Mouse (Mus musculus): ENCODE results near the gene Tbc1d32. TPM values are rescaled to one million over a fixed set of nuclear protein-coding genes. Genes with fewer than 3 reads are reported as not detected.

Tbc1d32 gene
- polyA plus RNA-seq, 1 experiment from 2014 or later = 3.0 TPM

DNA sequence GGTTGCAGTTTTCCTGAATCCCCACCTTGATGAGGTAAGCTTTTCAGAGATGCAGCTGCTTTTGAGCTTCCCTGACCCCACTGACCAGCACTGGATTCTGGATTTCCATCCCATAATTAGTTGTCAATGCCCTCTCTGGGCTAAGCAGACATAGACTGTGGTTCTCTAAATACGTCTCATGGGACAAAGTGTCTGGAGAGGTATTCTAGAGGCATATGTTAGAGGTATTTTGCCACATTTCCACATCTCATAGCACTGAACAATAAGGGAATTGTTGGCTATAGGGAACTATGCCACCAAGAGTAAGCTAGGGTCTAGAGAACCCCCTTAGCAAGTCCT lies 121.5 kb downstream of the Tbc1d32 start:
- 39% methylated on average over 1 of the region's 1 CpGs for WGBS
- no peak overlapping the region; the same call in 1 of the 2 replicates for H3K27ac ChIP-seq (replicated peaks)
- no peaks in the 10 kb centered on the region for H3K27me3 ChIP-seq
- H3K36me3 ChIP-seq = no peaks in the 10 kb centered on the region
- peak overlapping the region; percentile 40 for H3K4me3 ChIP-seq (replicated peaks)
- H3K4me1 ChIP-seq = no peaks in the 10 kb centered on the region
- 0 out of 2 replicates have a peak, but pooled peaks have one; percentile 19 for ATAC-seq (ENCODE audit: insufficient number of reproducible peaks, low FRiP score, low TSS enrichment, low read depth)
- peak overlapping the region; percentile 44 for H3K4me2 ChIP-seq (replicated peaks)
- no peaks in the 10 kb centered on the region for H3K9me3 ChIP-seq (replicated peaks)
- no peak overlapping the region for H3K9ac ChIP-seq

DNA sequence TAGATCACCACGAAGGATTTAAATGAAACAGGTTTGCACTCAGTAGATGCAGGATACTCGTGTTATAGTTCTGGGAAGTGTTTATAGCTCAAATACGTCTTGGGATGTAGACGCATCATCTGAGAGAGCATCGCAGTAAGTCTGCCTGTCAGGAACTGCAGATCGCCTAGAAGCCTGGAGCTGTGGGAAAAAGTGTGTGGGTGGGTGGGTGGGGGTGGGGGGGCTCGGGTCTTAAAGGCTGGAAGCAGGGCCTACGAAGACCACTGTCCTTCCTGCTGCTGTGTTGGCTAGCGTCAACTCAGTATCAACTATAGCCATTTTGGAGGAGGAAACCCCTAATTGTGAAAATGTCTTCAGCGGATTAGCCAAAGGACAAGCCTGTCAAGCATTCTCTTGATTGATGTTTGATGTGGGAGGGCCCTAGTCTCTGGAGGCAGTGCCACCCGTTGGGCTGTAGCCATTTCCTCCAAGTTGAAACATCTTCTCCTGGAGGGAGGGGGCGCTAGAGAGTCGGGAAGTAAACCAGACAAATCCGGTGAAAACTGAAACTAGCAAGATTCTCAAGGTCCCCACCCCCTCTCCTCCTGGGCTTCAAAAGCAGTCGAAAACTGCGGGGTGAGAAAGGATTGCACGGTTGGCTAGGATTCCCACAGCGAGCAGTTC lies 122.0 kb downstream of the Tbc1d32 start, which contains the start of gene Msl3l2:
Gene Msl3l2, plus strand, starts transcription at position 585 of the 663 bp plus-strand sequence.
- Histone ChIP-seq H3K4me2 (replicated peaks) (peak within 1 kb of the TSS; percentile 44), H3K9me3 (replicated peaks) (no peaks in the 10 kb centered on the region), H3K4me3 (replicated peaks) (peak within 1 kb of the TSS; percentile 40), H3K27me3 (no peaks in the 10 kb centered on the region), H3K9ac (no peak within 1 kb of the TSS), H3K4me1 (no peaks in the 10 kb centered on the region), H3K36me3 (no peaks in the 10 kb centered on the region), H3K27ac (replicated peaks) (no peak within 1 kb of the TSS; the same call in 1 of the 2 replicates)
- WGBS = 30% methylated on average over 18 of the region's 18 CpGs
- peak; percentile 72 for ATAC-seq (ENCODE audit: insufficient number of reproducible peaks, low FRiP score, low TSS enrichment, low read depth)

DNA sequence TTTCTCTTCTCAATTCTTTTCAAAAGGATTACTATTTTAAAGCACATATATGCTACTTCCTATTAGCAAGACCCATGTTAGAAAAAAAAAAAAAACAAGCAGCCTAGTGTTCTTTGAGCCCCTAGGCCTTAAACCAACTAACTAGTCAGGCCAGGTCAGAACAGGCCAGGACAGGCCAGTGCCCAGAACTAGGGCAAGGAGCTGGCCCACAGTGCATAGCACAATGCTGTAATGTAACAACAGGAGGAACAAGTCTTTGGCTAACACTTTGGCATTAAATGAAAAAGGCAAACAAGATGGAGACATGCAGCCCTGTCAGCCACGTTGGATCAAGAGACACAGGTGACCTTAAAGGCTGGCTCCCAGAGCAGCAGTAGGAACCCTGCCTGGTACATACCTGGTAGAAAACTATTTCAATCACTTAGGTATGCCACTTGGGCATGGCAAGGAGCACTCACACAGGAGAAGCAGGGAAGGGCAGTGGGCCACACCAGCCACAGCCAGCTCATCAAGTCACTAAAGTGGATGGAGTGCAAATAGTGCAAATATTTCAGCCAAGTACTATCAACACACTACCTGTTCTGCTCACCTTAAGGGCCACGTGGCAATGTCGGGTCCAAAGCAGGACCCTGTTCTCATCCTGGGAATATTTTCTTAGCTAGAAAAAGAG lies 128.7 kb downstream of the Tbc1d32 start:
- no peak overlapping the region for H3K27ac ChIP-seq (replicated peaks)

DNA sequence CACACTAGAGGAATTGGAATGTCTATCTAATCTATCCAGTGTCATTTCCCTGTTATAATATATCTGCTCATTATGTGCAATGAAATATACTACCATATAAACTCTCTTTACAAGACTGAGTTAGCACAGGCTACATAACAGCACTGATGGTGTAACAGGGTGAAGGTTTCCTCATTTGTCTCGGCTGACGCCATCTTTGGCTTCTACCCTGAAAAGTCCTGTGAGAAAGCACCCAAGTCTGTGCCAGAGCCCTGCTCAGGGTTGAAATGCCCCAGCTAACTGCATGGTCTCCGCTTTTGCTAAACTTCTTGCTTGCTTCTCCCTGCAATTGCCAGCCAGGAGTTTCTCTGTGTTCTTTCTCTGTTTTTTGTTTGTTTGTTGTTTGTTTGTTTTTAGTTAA lies 129.4 kb downstream of the Tbc1d32 start:
- Histone ChIP-seq H3K27ac (replicated peaks) (no peak overlapping the region), H3K36me3 (no peaks in the 10 kb centered on the region), H3K27me3 (no peaks in the 10 kb centered on the region), H3K9ac (no peak overlapping the region), H3K4me3 (replicated peaks) (no peak overlapping the region), H3K4me2 (replicated peaks) (no peak overlapping the region), H3K4me1 (no peaks in the 10 kb centered on the region), H3K9me3 (replicated peaks) (no peaks in the 10 kb centered on the region)
- WGBS = 85% methylated on average over 3 of the region's 3 CpGs
- ATAC-seq (ENCODE audit: insufficient number of reproducible peaks, low FRiP score, low TSS enrichment, low read depth) = no peak

More for the DNA sequence above, 128.7 kb downstream of the Tbc1d32 start:
- Histone ChIP-seq H3K4me1 (no peaks in the 10 kb centered on the region), H3K4me3 (replicated peaks) (no peak overlapping the region), H3K36me3 (no peaks in the 10 kb centered on the region), H3K4me2 (replicated peaks) (no peak overlapping the region), H3K9ac (no peak overlapping the region), H3K9me3 (replicated peaks) (no peaks in the 10 kb centered on the region), H3K27me3 (no peaks in the 10 kb centered on the region)
- 78% methylated on average over 3 of the region's 3 CpGs for WGBS
- no peak for ATAC-seq (ENCODE audit: insufficient number of reproducible peaks, low FRiP score, low TSS enrichment, low read depth)

DNA sequence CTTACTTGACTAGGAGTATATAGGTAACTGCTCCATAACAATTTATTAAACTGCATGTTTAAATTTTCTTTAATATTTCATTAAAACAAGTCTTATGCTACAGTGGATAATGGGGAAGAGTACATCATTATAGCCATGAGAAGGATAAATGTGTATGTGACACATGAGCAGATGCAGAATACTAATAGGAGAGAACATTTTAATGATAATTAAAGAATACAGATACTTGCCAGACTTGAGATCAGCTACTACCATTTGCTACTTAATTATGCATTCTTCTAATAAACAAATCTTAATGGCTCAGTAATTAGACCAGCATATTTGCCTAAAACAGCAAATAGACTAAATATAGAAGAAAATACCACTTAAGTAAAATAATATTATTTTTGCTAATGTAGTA lies 131.7 kb downstream of the Tbc1d32 start:
- no peaks in the 10 kb centered on the region for H3K36me3 ChIP-seq
- no peaks in the 10 kb centered on the region for H3K27me3 ChIP-seq
- no peak for ATAC-seq (ENCODE audit: insufficient number of reproducible peaks, low FRiP score, low TSS enrichment, low read depth)
- no peak overlapping the region for H3K4me3 ChIP-seq (replicated peaks)
- no peaks in the 10 kb centered on the region for H3K4me1 ChIP-seq
- H3K27ac ChIP-seq (replicated peaks) = no peak overlapping the region
- H3K4me2 ChIP-seq (replicated peaks) = no peak overlapping the region
- H3K9me3 ChIP-seq (replicated peaks) = no peaks in the 10 kb centered on the region
- no peak overlapping the region for H3K9ac ChIP-seq

DNA sequence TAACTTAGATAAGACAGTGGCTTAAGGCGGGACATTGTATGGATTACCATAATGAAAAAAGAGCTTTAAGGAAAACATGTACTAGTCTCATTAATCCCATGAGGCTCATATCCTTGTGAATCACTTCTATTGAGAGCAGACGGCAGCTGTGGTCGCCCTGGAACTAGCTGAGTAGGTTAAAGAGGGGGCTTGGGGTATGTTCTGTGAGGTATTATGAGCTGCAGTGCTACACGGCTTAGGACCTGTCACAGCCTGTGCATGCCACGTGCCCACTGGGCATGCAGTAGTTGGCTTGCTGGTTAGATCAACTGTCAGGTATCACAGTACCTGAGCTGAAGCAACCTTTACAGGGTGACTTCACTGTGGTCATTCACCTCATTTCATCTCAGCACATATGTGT lies 133.9 kb downstream of the Tbc1d32 start:
- Histone ChIP-seq H3K4me3 (replicated peaks) (no peak overlapping the region), H3K4me1 (no peaks in the 10 kb centered on the region), H3K27ac (replicated peaks) (no peak overlapping the region), H3K4me2 (replicated peaks) (no peak overlapping the region), H3K27me3 (no peaks in the 10 kb centered on the region), H3K9me3 (replicated peaks) (no peaks in the 10 kb centered on the region), H3K36me3 (no peaks in the 10 kb centered on the region), H3K9ac (no peak overlapping the region)
- no peak for ATAC-seq (ENCODE audit: insufficient number of reproducible peaks, low FRiP score, low TSS enrichment, low read depth)
- WGBS = 69% methylated on average over 5 of the region's 5 CpGs

DNA sequence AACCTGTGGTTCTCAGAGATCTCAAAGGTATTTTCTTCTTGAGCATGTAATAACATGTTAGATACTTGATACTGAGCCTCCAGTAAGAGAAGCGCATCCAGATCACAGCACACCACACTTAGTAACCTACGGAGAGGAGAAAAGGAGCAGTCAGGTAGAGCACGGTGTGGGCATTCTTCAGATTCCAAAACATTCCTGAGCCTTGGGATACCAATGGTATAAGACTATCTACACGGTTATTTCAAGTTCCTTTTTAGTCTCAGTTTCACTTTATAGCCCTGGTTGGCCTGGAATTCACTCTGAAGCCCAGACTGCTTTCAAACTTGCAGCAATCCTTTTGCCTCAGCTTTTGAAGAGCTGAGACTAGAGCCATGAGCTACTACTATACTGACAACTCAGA lies 138.8 kb downstream of the Tbc1d32 start:
- ATAC-seq (ENCODE audit: insufficient number of reproducible peaks, low FRiP score, low TSS enrichment, low read depth) = no peak
- Histone ChIP-seq H3K27ac (replicated peaks) (no peak overlapping the region), H3K9ac (no peak overlapping the region), H3K4me1 (no peaks in the 10 kb centered on the region), H3K27me3 (no peaks in the 10 kb centered on the region), H3K4me2 (replicated peaks) (no peak overlapping the region), H3K36me3 (no peaks in the 10 kb centered on the region), H3K4me3 (replicated peaks) (no peak overlapping the region), H3K9me3 (replicated peaks) (no peaks in the 10 kb centered on the region)
- WGBS = 76% methylated on average over 4 of the region's 4 CpGs

DNA sequence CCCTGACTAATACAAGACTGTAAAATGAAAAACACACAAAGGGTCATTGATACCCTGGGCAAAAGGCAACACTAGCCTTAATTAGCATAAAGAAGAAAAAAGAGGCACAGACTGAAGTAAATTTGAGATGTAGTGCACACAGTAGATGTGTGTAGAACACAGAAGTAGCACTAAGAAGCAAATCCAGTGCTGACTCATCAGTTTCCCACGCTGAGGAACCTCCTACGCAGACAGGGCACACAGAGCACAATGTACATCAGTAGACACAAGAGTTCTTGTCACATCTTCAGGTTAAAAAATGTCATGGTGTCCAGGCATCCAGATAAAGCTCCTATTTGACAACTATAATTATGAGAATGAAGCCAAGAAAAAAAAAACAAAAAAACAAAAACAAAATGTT lies 165.7 kb downstream of the Tbc1d32 start:
- H3K4me2 ChIP-seq (replicated peaks) = no peak overlapping the region
- WGBS = 90% methylated on average over 2 of the region's 2 CpGs
- no peaks in the 10 kb centered on the region for H3K36me3 ChIP-seq
- no peak for ATAC-seq (ENCODE audit: insufficient number of reproducible peaks, low FRiP score, low TSS enrichment, low read depth)
- H3K27me3 ChIP-seq = no peaks in the 10 kb centered on the region
- H3K4me1 ChIP-seq = no peaks in the 10 kb centered on the region
- no peak overlapping the region for H3K9ac ChIP-seq
- H3K27ac ChIP-seq (replicated peaks) = no peak overlapping the region
- H3K4me3 ChIP-seq (replicated peaks) = no peak overlapping the region
- H3K9me3 ChIP-seq (replicated peaks) = no peaks in the 10 kb centered on the region

DNA sequence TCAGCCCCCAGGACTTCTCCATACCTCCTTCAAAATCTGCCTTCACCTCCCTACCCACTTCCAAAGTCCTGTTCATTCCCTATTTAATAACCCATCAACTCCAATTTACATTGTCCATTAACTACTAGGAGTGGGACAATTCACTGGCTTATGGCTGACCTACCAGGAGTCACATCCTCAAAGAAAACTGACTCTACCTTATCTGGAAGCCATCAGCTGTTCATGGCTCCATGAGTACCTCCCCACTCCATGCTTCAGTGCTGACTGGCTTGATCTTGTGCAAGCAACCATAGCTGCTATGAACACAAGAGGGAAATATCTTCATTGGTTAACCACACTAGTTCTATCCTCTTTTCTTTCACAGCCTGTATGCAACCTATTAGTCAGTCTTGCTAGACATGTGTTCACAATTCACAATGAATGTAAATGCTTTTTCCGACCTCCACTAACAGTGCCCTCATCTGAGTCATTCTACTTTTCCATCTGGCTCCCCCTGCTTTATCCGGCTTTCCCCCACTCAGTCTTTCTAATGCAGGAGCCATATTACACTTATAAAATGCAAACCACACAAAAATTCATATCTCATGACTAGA lies 167.2 kb downstream of the Tbc1d32 start:
- WGBS = 46% methylated on average over 2 of the region's 2 CpGs
- Histone ChIP-seq H3K4me3 (replicated peaks) (no peak overlapping the region), H3K4me1 (no peaks in the 10 kb centered on the region), H3K27me3 (no peaks in the 10 kb centered on the region), H3K9ac (no peak overlapping the region), H3K27ac (replicated peaks) (no peak overlapping the region), H3K36me3 (no peaks in the 10 kb centered on the region), H3K9me3 (replicated peaks) (no peaks in the 10 kb centered on the region), H3K4me2 (replicated peaks) (no peak overlapping the region)
- ATAC-seq (ENCODE audit: insufficient number of reproducible peaks, low FRiP score, low TSS enrichment, low read depth) = no peak

DNA sequence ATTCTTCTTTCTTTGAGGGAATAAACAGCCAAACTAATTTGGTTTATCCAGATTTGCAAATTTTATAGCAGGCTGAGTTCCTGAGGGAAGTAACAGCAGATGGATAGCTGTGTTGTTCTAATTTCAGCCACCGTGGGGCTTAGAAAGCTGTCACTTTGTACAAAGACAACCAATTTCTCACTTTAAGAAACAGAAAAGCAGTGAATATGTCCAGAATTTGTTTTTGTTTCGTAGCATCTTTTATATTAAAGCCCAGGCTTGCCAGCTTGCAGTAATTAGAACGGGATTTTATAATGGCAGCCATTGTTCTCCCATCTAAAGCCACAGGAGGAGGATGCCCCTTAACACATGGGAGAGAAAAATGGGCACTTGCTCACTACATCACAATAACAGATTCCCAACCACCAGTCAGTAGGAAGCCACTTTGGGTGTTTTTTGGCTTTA lies 169.5 kb downstream of the Tbc1d32 start:
- H3K4me2 ChIP-seq (replicated peaks) = no peak overlapping the region
- H3K9me3 ChIP-seq (replicated peaks) = no peaks in the 10 kb centered on the region
- H3K4me3 ChIP-seq (replicated peaks) = no peak overlapping the region
- no peak overlapping the region for H3K9ac ChIP-seq
- no peaks in the 10 kb centered on the region for H3K36me3 ChIP-seq
- ATAC-seq (ENCODE audit: insufficient number of reproducible peaks, low FRiP score, low TSS enrichment, low read depth) = no peak
- no peaks in the 10 kb centered on the region for H3K27me3 ChIP-seq
- no peaks in the 10 kb centered on the region for H3K4me1 ChIP-seq
- 59% methylated on average over 3 of the region's 3 CpGs for WGBS
- no peak overlapping the region for H3K27ac ChIP-seq (replicated peaks)

DNA sequence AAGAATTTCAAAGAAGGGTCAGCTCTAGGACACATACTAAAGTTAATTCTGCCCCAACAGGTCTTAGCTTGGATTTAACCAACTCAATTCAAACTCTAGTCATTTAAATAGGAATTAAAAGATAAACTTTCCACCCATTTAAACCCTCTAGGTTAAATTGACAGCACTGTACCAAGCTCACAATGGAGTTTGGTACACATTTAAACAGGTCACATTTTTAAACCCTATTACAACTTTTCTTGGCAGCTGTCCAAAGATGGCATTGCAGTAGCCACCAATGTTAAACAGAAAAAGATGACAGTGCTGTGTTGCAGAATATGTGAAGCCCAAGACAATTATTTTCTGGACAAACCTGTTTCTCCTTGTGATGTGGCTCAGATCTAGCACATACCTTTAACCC lies 203.1 kb downstream of the Tbc1d32 start:
- Histone ChIP-seq H3K27me3 (no peaks in the 10 kb centered on the region), H3K9me3 (replicated peaks) (no peaks in the 10 kb centered on the region), H3K4me3 (replicated peaks) (no peak overlapping the region), H3K36me3 (no peaks in the 10 kb centered on the region), H3K4me2 (replicated peaks) (no peak overlapping the region), H3K4me1 (no peaks in the 10 kb centered on the region), H3K27ac (replicated peaks) (no peak overlapping the region), H3K9ac (no peak overlapping the region)
- ATAC-seq (ENCODE audit: insufficient number of reproducible peaks, low FRiP score, low TSS enrichment, low read depth) = no peak

Data from embryonic facial prominence, embryonic 15.5 days (tissue).